In the genomic region with DNA sequence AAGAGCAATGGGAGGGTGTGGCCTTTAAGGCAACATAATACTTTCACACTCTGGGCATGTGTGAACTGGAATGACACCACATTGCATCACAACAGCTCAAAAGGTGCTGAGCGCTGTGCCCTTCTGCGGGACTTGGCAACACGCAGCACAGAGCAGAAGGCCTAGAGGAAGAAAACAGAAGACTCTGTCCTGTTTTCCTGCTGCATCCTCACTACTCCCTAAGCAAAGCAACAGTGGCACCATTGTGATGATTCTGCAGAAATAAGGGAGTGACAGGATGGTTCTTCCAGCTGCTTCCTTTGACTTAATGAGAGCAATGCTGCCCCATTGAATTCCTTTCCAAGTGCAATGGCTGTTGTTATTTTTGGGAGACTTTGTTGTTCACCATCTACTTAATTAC, we compare ENCODE assay signal across 10 mouse cellular contexts.
DNase-seq lines count a peak whose midpoint lies in the region; ATAC-seq and TF ChIP-seq lines count a peak whose summit lies in the region.
"Had no signal": no experiment of that assay in that cellular context is flagged by ENCODE, and none has a peak within 500 bp of the region (broad histone marks: within the 10 kb centered on the region; RNA-seq: fewer than 3 reads in every experiment).

No protein-coding gene starts in this region.

- WGBS in kidney, adult 2 months: 62% methylated on average over 3 of the region's 3 CpGs
- 37% methylated on average over 3 of the region's 3 CpGs for WGBS in embryonic facial prominence, embryonic 15.5 days

- no peak for ATAC-seq in embryonic facial prominence, embryonic 15.5 days (ENCODE audit: insufficient number of reproducible peaks, low FRiP score, low TSS enrichment, low read depth)

- H3K27ac ChIP-seq in kidney, adult 2 months (ENCODE audit: insufficient read depth, low read depth, low read length): no peak overlapping the region
- H3K27ac ChIP-seq in embryonic facial prominence, embryonic 15.5 days (replicated peaks): peak overlapping the region; percentile 31
- H3K27ac ChIP-seq: liver, embryonic 14.5 days had no signal

- intact Hi-C loops in heart, postnatal 10 days (cut with DNase I): loop anchor here (5.0 kb wide), 3 partner anchors 37 to 118 kb away; no protein-coding TSS in a partner anchor

- no peak overlapping the region for H3K9ac ChIP-seq in embryonic facial prominence, embryonic 15.5 days
- H3K9ac ChIP-seq: liver, embryonic 14.5 days had no signal

- no peaks in the 10 kb centered on the region for H3K4me1 ChIP-seq in kidney, adult 2 months (ENCODE audit: control insufficient read depth, insufficient read depth, low read length)
- no peaks in the 10 kb centered on the region for H3K4me1 ChIP-seq in embryonic facial prominence, embryonic 15.5 days

- peak; percentile 16 for DNase-seq in kidney, adult 2 months
- no peak for DNase-seq in kidney, adult 18-20 months
- peak; percentile 53 for DNase-seq in NIH3T3 (ENCODE audit: low read depth)
- DNase-seq in heart, postnatal 10 days: peak; percentile 44 to 46
- no peak for DNase-seq in ovary, postnatal 14 days (ENCODE audit: low spot score)
- DNase-seq in spleen, postnatal 4 days (ENCODE audit: low spot score in 2 of 2): no peak
- DNase-seq: adrenal gland, adult 8-10 months had no signal

- TF ChIP-seq POLR2A in kidney, adult 2 months (IDR thresholded peaks at IDR 0.05; ENCODE audit: low read depth, low read length): no peak

- no peaks in the 10 kb centered on the region for H3K36me3 ChIP-seq in kidney, adult 2 months (ENCODE audit: control insufficient read depth, insufficient read depth, low read length)
- H3K36me3 ChIP-seq in embryonic facial prominence, embryonic 15.5 days: no peaks in the 10 kb centered on the region
- H3K36me3 ChIP-seq: G1E had no signal

- H3K4me2 ChIP-seq in embryonic facial prominence, embryonic 15.5 days (replicated peaks): no peak overlapping the region

- no peak for TF ChIP-seq CTCF in kidney, adult 2 months (conservative IDR thresholded peaks at IDR 0.05; ENCODE audit: insufficient read depth, insufficient read length, low read depth, low read length)

- H3K27me3 ChIP-seq in kidney, adult 2 months (replicated peaks; ENCODE audit: control insufficient read depth, insufficient read depth, low read length): no peaks in the 10 kb centered on the region
- H3K27me3 ChIP-seq in embryonic facial prominence, embryonic 15.5 days: no peaks in the 10 kb centered on the region

- H3K4me3 ChIP-seq in kidney, adult 2 months (ENCODE audit: insufficient read depth, low read depth, low read length): no peak overlapping the region
- H3K4me3 ChIP-seq in embryonic facial prominence, embryonic 15.5 days (replicated peaks): no peak overlapping the region

- H3K9me3 ChIP-seq in embryonic facial prominence, embryonic 15.5 days (replicated peaks): no peaks in the 10 kb centered on the region
- H3K9me3 ChIP-seq: G1E had no signal

Comparison
In these comparisons a context has a peak if more than half of its experiments do, and no peak if none do; other contexts are left out.
1. DNase-seq: peak in kidney, adult 2 months (single experiment), NIH3T3 (single experiment) and heart, postnatal 10 days (2 of 2); none in kidney, adult 18-20 months (single experiment), ovary, postnatal 14 days (single experiment) and spleen, postnatal 4 days (0 of 2).